Mouse (Mus musculus): ENCODE results near the gene Zfp819.
"Not testable (repeated sequence)": the region's sequence is repeated elsewhere in the genome, so short reads cannot be mapped to it uniquely, and the experiment has no call there.

The Zfp819 gene

GRCm38 (mm10) chr7:43643046-43643652, 36.2 kb downstream of the Zfp819 start:
- DNase-seq (ENCODE audit: low read depth) = no peak

GRCm38 (mm10) chr7:43652683-43653082, 45.7 kb downstream of the Zfp819 start:
- DNase-seq (ENCODE audit: low read depth) = no peak

- DNase-seq (ENCODE audit: low read depth) = no peak
These were observed 47.5 kb downstream of the Zfp819 start for GRCm38 (mm10) chr7:43654519-43654918.

DNA sequence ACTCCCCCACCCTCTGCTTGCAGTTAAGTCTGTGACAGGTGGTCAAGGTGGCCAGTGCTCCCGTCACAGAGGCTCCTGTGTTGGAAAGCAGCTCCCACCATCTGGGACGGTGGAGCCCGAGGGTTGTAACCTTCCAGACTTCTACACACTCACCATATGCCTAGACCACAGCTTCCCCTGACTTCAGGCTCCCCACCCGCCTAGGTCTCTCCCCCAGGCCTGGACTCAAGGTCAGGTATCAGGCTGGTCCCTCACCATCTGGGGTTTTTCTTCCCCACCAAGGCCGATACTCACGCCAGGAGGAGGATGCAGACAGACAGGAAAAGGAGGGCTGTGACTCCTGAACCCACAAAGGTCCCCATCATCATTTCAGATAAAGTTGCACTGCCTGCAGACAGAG, 49.3 kb downstream of the Zfp819 start:
- no peak for DNase-seq (ENCODE audit: low read depth)

GRCm38 (mm10) chr7:43660002-43660401, 53.0 kb downstream of the Zfp819 start, which contains the start of gene Siglece:
Siglece (minus strand) TSS chr7:43660161.
- DNase-seq (ENCODE audit: low read depth) = no peak

DNA sequence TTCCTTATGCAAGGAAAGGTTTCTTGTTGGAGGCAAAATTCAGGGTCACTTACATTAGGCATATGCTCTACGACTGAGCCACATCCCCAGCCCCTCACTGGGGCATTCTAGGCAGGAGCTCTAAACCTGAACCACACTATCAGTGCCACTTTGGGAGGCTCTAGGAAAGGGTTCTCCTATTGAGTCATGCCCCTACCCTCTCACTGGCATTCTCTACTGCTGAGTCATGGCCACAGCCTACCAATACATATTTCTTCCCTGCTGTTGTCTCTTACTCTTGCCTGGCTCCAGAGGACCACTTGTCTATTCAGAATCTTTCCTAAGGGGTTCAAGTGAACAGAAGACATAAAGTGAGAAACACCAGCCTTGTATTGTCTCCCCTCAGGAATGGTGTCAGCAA, 55.8 kb downstream of the Zfp819 start:
- no peak for DNase-seq (ENCODE audit: low read depth)

DNA sequence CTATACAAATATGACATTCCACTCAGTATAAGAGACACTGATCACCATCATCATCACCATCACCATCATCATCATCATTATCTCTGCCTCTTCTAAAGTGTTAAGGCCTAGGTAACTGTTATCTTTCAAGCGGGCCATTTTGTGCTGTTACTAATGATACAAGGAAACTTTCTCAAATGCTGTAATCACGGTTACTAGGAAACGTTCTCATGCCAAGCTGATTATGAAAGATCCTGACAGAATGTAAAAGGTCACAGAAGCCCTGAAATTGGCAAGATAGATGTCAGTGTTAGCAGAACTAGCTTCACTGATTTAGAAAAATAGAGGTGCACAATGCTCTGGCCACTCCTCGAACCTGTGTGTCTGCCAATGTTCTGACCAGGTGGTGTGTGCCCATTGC, 60.3 kb downstream of the Zfp819 start:
- DNase-seq (ENCODE audit: low read depth) = not testable (repeated sequence)

Measured in c-Kit-positive CD71-positive TER-119-negative erythroid progenitor cells, embryonic 14.5 days (primary cell).